Mouse (Mus musculus): Measurements from ENCODE around the gene Trpm4.

GRCm38 (mm10) chr7:45322245-45322644, 11.3 kb downstream of the Trpm4 start:
- TF ChIP-seq CTCF (IDR thresholded peaks at IDR 0.05; ENCODE audit: low read depth, low read length): no peak
- no peak for TF ChIP-seq POLR2A (IDR thresholded peaks at IDR 0.05; ENCODE audit: extremely low read depth, insufficient read depth, low read length)
